Mouse (Mus musculus) G1E (cell line): ENCODE measurements around the gene Tsc22d3. TPM values are rescaled to one million over a fixed set of nuclear protein-coding genes. Genes with fewer than 3 reads are reported as not detected.

ENCODE experiments used
- ATAC-seq: 2 replicates; pipeline ENCODE4 v1.8.0; 2016; ENCODE audit warnings: mild to moderate bottlenecking; ENCODE audit not compliant: insufficient number of reproducible peaks, poor library complexity, low FRiP score, severe bottlenecking; ENCODE audit errors: extremely low read depth
- DNase-seq: peaks from one replicate; pipeline ENCODE4 v3.0.0; 2012; ENCODE audit warnings: low spot score
- H3K27me3 ChIP-seq: 2 replicates; pipeline ENCODE4 v1.6.1; 2012; ENCODE audit warnings: mild to moderate bottlenecking, low read length, inconsistent platforms; ENCODE audit not compliant: insufficient read depth
- H3K36me3 ChIP-seq: replicated peaks from 2 replicates; pipeline ENCODE3; 2012; ENCODE audit warnings: mild to moderate bottlenecking, inconsistent platforms
- H3K4me1 ChIP-seq: 2 replicates; pipeline ENCODE4 v1.6.1; 2012; ENCODE audit warnings: low read depth, low read length, inconsistent platforms, mixed read lengths; ENCODE audit not compliant: insufficient read depth
- H3K4me3 ChIP-seq: 2 replicates; pipeline ENCODE4 v1.5.1; 2012; ENCODE audit warnings: low read depth, mild to moderate bottlenecking, inconsistent platforms, low read length, moderate library complexity, mixed read lengths
- H3K9me3 ChIP-seq: replicated peaks from 2 replicates; pipeline ENCODE4 v1.6.1; 2012; ENCODE audit warnings: inconsistent platforms
- CTCF ChIP-seq: IDR thresholded peaks from 2 replicates; pipeline ENCODE4 v1.5.1; 2012; ENCODE audit warnings: low read depth, low read length, inconsistent platforms, mixed read lengths
- GATA1 ChIP-seq: IDR thresholded peaks from 2 replicates; pipeline ENCODE4 v1.6.1; 2012; ENCODE audit warnings: borderline replicate concordance, low read length, inconsistent platforms, mixed read lengths
- GATA2 ChIP-seq: IDR thresholded peaks from 2 replicates; pipeline ENCODE4 v1.6.1; 2012; ENCODE audit warnings: low read depth, low read length, inconsistent platforms, borderline replicate concordance
- POLR2AphosphoS5 ChIP-seq: IDR thresholded peaks from 2 replicates; pipeline ENCODE4 v1.6.1; 2012; ENCODE audit warnings: low read depth, low read length, inconsistent platforms; ENCODE audit not compliant: insufficient replicate concordance
- TAL1 ChIP-seq: conservative IDR thresholded peaks from 2 replicates; pipeline ENCODE4 v1.6.1; 2012; ENCODE audit warnings: low read depth, low read length, inconsistent platforms, mixed read lengths
- polyA plus RNA-seq: library from polyadenylated mRNA; stranded (reverse); fragments of >175 nt; gene quantifications from 2 replicates; pipeline ENCODE4 v1.2.3, GENCODE M21; 2012
- total RNA-seq, 2 experiments: library from RNA; stranded (forward) in 1 of 2; stranded (reverse) in 1 of 2; fragments of 200-1000 nt in 1 of 2; fragments of >200 nt in 1 of 2; fragmentation: Nextera tagmentation in 1 of 2; gene quantifications; 2 replicates each; pipeline ENCODE4 v1.2.3; 2014 to 2017

Tsc22d3 gene
- total and polyA plus RNA-seq, 3 experiments: 44.5 to 93.8 (median 52.5) TPM

- Histone ChIP-seq H3K4me1 (no peaks in the 10 kb centered on the region), H3K36me3 (no peaks in the 10 kb centered on the region), H3K4me3 (no peak overlapping the region), H3K9me3 (no peaks in the 10 kb centered on the region), H3K27me3 (no peaks in the 10 kb centered on the region)
- TF ChIP-seq GATA1 (no peak), POLR2AphosphoS5 (no peak), TAL1 (no peak), CTCF (no peak), GATA2 (no peak)
- DNase-seq (no peak), ATAC-seq (no peak)
These were observed 45.0 kb downstream of the Tsc22d3 start for GRCm38 (mm10) chrX:140555423-140555822.

- Histone ChIP-seq H3K27me3 (no peaks in the 10 kb centered on the region), H3K9me3 (no peaks in the 10 kb centered on the region), H3K36me3 (no peaks in the 10 kb centered on the region), H3K4me1 (peaks cover 29% of the 10 kb centered on the region), H3K4me3 (no peak overlapping the region)
- TF ChIP-seq GATA2 (no peak), CTCF (no peak), TAL1 (no peak), POLR2AphosphoS5 (no peak), GATA1 (no peak)
- ATAC-seq: no peak
- no peak for DNase-seq
These were observed 52.6 kb downstream of the Tsc22d3 start for GRCm38 (mm10) chrX:140547660-140548419.

- ATAC-seq: no peak
- H3K4me3 ChIP-seq: no peak overlapping the region
- peaks cover 16% of the 10 kb centered on the region for H3K36me3 ChIP-seq
- no peaks in the 10 kb centered on the region for H3K9me3 ChIP-seq
- TF ChIP-seq POLR2AphosphoS5 (no peak), GATA1 (no peak), GATA2 (no peak), TAL1 (no peak), CTCF (no peak)
- no peak for DNase-seq
- peaks cover 45% of the 10 kb centered on the region for H3K4me1 ChIP-seq
- no peaks in the 10 kb centered on the region for H3K27me3 ChIP-seq
These were observed 55.7 kb downstream of the Tsc22d3 start for GRCm38 (mm10) chrX:140544737-140545136.

- peaks cover 52% of the 10 kb centered on the region for H3K4me1 ChIP-seq
- no peaks in the 10 kb centered on the region for H3K9me3 ChIP-seq
- TF ChIP-seq POLR2AphosphoS5 (peak; percentile 81; the same call in 1 of the 2 replicates), TAL1 (no peak)
- ATAC-seq (peak; percentile 85), DNase-seq (peak; percentile 49)
- peak overlapping the region; percentile 74 for H3K4me3 ChIP-seq
- peaks cover 18% of the 10 kb centered on the region for H3K36me3 ChIP-seq
- H3K27me3 ChIP-seq: no peaks in the 10 kb centered on the region
These were observed 57.4 kb downstream of the Tsc22d3 start for GRCm38 (mm10) chrX:140542938-140543673.

GRCm38 (mm10) chrX:140542474-140542845, 58.0 kb downstream of the Tsc22d3 start:
- Histone ChIP-seq H3K36me3 (peaks cover 18% of the 10 kb centered on the region), H3K9me3 (no peaks in the 10 kb centered on the region), H3K27me3 (no peaks in the 10 kb centered on the region), H3K4me1 (peaks cover 50% of the 10 kb centered on the region), H3K4me3 (peak overlapping the region; percentile 74)
- DNase-seq (no peak), ATAC-seq (no peak)
- no peak for TF ChIP-seq GATA2
- TF ChIP-seq CTCF: no peak
- no peak for TF ChIP-seq GATA1
- no peak for TF ChIP-seq POLR2AphosphoS5

GRCm38 (mm10) chrX:140541711-140542473, 58.6 kb downstream of the Tsc22d3 start:
- H3K9me3 ChIP-seq: no peaks in the 10 kb centered on the region
- peaks cover 48% of the 10 kb centered on the region for H3K4me1 ChIP-seq
- TF ChIP-seq GATA1 (no peak), POLR2AphosphoS5 (no peak), GATA2 (no peak)
- no peak for ATAC-seq
- H3K27me3 ChIP-seq: no peaks in the 10 kb centered on the region
- no peak for DNase-seq
- peaks cover 18% of the 10 kb centered on the region for H3K36me3 ChIP-seq
- peak overlapping the region; percentile 74 for H3K4me3 ChIP-seq
